Mouse (Mus musculus) mesoderm, embryonic 11.5 days (tissue): ENCODE measurements around the gene Comtd1.

Source experiments
- DNase-seq: peaks from one replicate; pipeline ENCODE4 v3.0.0-alpha.2; 2012; ENCODE audit warnings: low read depth, low spot score

Gene Comtd1

GRCm38 (mm10) chr14:21838336-21839017 lies 10.3 kb downstream of the Comtd1 start:
- DNase-seq = no peak

- no peak for DNase-seq
Measured at GRCm38 (mm10) chr14:21831830-21832403, 16.9 kb downstream of the Comtd1 start.

- DNase-seq = peak; percentile 96
Measured at GRCm38 (mm10) chr14:21830876-21831767, 17.7 kb downstream of the Comtd1 start.

GRCm38 (mm10) chr14:21825786-21826491 lies 22.8 kb downstream of the Comtd1 start:
- no peak for DNase-seq

- no peak for DNase-seq
Measured at GRCm38 (mm10) chr14:21824938-21825337, 23.8 kb downstream of the Comtd1 start, which contains the start of gene Vdac2. Vdac2 (plus strand) TSS chr14:21825238.

GRCm38 (mm10) chr14:21823897-21824296 lies 24.9 kb downstream of the Comtd1 start:
- DNase-seq = no peak

- peak; percentile 23 for DNase-seq
Measured at GRCm38 (mm10) chr14:21822795-21823374, 25.9 kb downstream of the Comtd1 start.

GRCm38 (mm10) chr14:21822307-21822706 lies 26.5 kb downstream of the Comtd1 start:
- no peak for DNase-seq

GRCm38 (mm10) chr14:21820880-21821505 lies 27.8 kb downstream of the Comtd1 start:
- DNase-seq = no peak

GRCm38 (mm10) chr14:21817453-21817852 lies 31.3 kb downstream of the Comtd1 start:
- DNase-seq = no peak

GRCm38 (mm10) chr14:21816255-21816654 lies 32.5 kb downstream of the Comtd1 start:
- DNase-seq = no peak

- DNase-seq = no peak
Measured at GRCm38 (mm10) chr14:21814606-21815005, 34.2 kb downstream of the Comtd1 start.

- no peak for DNase-seq
Measured at GRCm38 (mm10) chr14:21813847-21814246, 34.9 kb downstream of the Comtd1 start.

- DNase-seq = no peak
Measured at GRCm38 (mm10) chr14:21813216-21813615, 35.6 kb downstream of the Comtd1 start.

- peak; percentile 68 for DNase-seq
Measured at GRCm38 (mm10) chr14:21812590-21813162, 36.1 kb downstream of the Comtd1 start.

- DNase-seq = no peak
Measured at GRCm38 (mm10) chr14:21811744-21812393, 36.9 kb downstream of the Comtd1 start.

- DNase-seq = no peak
Measured at GRCm38 (mm10) chr14:21811301-21811700, 37.5 kb downstream of the Comtd1 start.

GRCm38 (mm10) chr14:21809418-21809817 lies 39.4 kb downstream of the Comtd1 start:
- DNase-seq = no peak

- no peak for DNase-seq
Measured at GRCm38 (mm10) chr14:21808208-21808922, 40.4 kb downstream of the Comtd1 start.
